Mouse (Mus musculus) ovary, adult 18-20 months (tissue): ENCODE results near the gene Rabggta.

Experiments
- DNase-seq: peaks from one replicate; pipeline ENCODE4 v3.0.0; 2022; ENCODE audit warnings: low spot score, mixed read lengths

The Rabggta gene

DNA sequence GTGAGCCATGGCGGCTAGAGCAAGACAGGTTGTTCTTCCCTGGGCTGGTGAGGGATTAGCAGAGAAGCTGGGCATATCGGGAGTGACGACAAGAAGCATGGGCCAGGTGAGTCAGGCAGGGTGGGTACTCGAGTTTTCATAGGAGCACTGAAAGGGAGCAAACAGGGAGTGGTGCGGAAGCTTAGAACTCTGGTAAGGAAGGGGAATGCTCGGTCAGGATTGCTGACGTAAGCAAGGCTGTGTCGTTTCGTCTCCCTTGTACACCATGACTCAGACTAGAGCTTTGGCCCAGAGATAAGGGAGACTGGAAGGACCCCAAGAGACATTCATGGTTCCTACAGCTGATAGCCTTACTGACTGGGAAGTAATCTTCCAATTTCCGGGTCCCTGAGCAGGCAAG lies 11.8 kb upstream of the Rabggta start:
- DNase-seq: no peak

DNA sequence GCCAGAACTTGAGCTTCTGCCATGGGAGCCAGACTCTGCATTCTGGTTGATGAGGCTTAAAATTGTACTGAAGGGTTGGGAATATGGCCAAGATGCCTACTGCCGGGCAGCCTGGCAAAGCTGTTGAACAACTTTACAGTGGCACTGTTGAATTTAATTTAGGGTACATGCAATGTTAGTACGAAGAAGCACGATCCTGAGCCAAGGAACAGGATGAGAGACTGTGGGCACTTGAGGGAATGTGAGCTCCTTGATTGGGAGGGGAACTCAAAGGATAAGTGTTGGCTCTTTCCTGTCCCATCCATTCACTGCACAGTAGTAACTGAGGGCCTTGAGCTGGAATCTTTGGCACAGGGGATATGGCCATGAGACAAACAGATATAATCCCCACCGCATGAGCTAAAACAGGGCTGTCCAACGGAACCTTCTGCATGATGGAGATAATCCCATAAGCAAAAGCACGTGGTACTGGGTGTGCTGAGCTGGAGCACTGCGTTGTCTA lies 8.5 kb upstream of the Rabggta start:
- DNase-seq: no peak

DNA sequence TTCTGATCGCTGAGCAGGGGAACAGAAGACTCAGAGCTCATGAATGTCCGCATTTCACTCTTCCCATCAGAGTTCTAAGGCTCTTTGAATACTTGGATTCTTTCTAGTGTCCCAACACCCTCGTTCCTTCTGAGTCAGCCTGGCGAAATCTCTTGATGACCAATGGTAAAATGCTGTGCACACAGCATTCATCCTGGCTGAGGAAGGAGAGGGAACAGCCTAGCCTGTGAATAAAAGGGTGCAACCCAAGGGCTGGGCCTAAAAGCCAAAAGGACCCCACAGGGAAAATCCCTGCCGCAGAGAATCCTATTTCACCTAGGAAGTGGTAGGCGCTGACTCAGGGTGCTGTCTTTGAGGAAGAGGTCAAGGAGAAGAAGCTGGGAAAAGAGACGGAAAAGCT lies 8.1 kb upstream of the Rabggta start:
- DNase-seq: no peak

DNA sequence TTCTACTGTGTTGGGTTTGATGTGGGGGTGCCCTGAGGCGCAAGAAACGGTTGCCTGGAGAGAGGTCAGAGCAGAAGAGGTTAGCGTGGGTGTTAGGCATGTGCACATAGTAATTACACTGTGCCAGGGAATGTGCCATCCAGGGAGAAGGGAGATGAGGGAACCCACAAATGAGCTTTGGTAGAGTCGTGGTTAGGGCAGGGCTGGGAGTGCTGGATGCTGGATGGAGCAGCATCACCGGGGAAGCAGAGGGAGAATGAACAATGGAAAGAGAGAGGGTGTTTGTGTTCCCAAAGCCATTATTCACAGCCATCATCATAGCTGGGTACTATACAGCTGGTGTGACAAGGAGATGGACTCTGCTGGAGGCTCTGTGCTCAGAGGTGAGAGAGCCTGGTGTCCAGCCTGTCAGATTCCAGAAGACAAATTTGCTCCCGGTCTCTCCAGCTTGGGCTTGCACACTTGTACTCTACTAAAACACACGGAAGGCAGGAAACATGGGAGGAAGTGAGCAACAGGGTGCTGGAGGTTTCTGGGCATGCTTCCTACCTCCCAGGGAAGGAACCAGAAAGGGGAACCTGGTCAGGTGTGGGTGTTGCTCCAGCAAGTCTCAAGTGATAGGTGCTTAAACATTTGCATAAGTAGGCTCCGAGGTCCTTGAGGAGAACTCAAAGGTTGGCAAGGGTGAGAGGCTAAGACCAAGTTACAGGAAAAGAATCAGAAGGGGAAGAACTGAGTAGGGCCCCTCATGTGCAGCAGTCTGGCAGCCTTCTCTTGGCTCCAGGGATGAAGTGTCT lies 6.0 kb upstream of the Rabggta start:
- no peak for DNase-seq

DNA sequence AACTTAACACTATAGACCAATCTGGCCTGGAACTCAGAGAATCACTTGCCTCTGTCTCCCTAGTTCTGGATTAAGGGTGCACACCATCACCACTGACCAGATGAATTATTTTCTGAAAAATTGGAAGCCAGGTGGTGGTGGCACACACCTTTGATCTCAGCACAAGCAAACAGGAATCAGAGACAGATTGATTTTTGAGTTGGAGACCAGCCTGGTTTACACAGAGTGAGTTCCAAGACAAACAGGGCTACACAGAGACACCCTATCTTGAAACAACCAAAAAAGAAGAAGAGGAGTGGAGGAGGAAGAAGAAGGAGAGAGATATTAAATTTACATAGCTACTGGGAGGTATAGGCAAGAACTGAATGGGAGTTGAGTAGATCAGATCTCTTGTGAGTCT lies 4.2 kb upstream of the Rabggta start:
- DNase-seq: no peak

DNA sequence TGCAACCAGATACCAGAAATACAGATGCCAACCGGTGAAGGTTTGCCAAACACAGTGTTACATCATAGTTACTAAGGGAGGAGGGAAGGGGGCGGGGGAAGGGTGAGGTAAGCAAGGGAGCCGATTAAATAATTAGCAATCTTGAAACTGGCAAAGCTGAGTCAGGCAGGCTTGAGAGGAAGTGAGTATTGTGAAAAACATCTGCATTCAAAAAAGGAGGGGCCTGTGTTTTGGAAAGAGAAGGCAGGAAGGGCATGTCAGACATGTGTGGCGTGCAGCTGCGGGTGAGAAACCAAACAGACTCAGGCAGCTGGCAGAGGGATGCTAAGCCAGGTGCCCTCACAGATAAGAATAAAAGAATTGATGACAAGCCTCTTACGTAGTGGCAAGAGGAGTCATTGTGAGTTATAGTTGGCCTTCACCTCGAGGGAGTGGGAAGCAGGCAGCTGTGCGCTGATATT lies 2.4 kb upstream of the Rabggta start:
- no peak for DNase-seq

DNA sequence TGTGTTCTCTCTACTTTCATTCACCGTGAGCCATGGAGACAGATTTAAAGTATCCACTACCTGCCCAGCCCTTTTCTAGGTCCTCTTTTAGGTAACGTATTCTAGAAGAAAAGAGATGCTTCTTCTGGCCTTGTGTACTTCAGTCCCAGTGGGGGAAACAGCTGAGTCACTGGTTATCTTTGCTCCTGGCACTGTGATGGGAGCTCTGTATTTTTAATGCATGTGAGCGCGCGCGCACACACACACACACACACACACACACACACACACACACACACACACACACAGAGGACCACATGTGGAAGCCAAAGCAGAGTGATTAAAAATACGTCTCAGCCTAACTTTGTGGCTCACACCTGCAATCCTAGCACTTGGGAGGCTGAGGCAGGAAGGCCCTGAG lies 1.4 kb upstream of the Rabggta start:
- no peak for DNase-seq

DNA sequence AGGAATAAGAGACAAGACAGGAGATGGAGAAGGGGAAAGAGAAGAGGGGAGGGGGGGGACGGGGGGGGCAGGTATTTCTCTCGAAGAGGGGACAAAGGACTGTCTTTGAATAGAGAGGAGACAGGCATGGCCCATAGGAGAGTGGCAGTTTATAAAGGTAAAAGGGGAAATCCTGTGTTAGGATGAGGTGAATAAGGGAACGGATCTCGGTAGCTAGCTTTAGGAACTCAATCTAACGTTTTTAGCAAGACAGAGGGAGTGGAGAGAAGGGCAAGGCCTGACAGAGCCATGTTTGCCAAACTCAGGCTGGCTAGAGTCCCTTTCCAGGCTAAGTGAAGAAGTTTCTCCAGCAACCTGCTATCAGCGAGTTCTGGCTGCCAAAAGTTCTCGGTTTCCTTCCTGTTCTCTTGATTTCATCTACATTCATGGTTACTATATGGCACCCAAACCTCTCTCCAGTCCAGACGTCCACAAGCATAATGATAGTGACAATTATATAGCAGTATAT lies 429 bp upstream of the Rabggta start:
- DNase-seq: no peak

DNA sequence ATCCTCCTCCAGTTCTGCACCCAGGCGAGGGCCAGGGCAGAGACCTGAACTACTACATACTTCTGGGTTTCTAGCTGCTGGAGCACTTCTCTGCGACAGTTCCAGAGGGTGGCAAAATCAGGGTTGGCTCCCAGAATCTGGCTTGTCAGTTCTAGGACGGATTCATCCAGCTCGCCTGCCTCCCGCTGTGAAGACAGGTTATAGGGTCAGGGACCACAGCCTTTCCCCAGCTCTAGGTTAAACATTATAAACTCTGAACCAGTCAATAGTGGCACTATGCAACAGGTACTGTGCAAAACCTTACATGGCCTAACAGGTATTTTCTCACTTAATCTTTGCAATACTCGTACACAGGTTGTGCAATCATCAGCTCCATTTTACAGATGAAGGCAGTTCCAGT lies 987 bp downstream of the Rabggta start:
- no peak for DNase-seq

DNA sequence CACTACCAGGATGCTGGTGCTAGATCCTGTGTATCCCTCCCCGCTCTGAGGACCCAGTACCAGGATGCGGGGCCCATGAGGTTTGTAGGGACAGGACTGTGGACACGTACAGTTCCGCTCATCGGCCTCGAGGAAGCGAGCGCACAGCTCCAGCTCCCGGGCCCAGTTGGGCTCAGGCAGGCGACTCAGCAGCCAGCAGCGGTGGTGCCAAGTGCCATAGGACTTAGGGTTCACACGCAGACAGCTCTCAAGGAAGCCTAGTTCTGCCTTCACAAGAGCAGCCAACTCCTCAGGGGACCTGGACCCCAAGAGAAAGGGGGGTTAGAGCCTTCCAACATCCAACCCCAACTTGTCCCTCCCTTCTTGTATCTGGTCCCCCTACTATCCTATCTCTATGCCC lies 1.4 kb downstream of the Rabggta start:
- no peak for DNase-seq

DNA sequence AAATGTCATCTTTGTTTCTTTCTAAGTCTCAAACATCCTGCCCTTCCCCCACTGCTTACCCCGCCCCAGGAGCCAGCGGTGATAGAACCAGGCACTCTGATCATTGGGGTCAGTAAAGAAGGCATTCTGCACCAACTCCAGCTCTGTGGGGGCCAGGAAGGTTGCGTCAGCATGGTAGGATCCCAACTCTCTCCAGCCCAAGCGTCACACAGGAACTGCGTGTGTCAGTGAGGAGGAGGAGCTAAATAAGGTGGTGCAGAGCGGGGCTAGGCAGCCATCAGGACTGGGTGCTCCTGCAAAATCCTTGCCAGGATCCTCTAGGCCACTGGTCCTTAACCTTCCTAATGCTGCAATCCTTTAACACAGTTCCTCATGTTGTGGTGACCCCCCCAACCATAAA lies 2.3 kb downstream of the Rabggta start:
- DNase-seq: no peak

DNA sequence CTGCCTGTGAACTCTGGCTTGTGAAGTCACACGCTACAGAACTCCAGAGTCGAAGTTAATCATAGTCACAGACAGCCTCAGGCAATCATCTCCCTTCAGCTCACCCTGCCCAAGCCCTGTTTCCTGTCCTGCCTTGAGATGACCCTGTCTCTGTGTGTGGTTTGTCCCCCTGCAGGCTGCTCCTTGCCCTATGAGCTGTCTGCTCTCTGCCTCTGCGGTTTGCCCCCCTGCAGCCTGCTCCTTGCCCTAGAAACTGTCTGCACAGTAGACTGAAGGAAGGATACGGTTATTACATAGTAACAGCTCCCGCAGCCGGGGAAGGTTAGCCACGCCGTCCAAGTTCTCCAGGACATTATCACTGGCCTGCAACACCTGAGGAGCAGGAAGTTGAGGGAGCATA lies 5.2 kb downstream of the Rabggta start:
- DNase-seq: no peak

DNA sequence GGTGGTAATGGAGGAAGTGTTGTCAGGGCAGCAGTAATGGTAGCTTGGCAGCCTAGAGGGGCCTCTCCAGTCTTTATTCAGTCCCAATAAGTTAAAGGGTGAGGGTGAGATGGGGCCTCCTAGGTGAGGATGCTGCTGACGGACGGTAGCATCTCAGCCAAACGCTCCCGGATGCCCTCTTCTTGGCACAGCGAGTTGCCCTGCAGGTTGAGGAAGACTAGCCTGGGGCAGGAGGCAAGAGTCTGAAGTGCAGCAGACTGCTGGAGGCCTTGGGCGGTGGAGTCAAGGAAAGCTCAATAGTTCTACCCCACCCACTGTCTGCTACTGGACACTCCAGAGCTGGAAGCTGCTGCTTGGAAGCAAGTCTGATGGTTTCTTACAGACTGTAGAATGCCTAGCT lies 5.8 kb downstream of the Rabggta start:
- DNase-seq: no peak

DNA sequence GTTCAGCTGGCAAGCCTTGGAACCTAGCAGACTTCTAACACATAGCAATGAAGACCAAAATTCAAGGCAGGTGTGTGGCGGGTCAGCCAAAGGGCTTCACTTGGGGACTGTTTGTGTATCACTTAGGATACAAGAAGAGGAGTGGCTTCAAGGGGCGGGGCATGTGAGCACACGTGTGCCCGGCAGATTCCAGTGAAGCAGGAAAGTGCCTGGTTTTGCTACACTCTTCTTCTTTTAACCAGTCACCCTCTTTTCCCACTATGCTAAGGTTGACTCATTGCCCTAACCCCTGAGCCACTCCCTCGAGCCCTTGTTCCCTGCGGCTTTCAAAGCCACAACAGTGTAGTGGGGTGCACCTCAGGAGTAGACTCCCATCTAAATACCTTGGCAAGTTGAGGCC lies 7.2 kb downstream of the Rabggta start:
- no peak for DNase-seq

DNA sequence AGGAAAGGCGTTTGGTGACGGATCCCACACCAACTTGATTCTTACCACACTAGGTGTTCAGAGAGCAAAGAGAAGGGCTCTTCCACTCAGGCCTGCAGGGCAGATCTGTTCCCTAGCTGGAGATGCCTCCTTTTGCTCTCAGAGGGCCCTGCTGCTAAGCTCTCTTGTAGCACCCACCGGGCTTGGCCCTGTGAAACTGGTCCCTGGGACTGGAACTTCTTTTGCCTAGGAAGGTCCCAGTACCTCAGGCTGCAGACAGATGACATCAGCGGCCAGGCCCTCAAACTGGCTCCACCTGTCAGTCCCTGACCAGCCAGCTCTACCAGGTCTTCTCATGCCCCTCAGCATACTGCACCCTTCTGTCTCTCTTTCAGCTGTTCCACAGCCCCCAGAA lies 8.3 kb downstream of the Rabggta start, which contains the start of gene Tgm1:
Tgm1 (minus strand) TSS at position 198 of the 394 bp plus-strand sequence.
- no peak for DNase-seq

DNA sequence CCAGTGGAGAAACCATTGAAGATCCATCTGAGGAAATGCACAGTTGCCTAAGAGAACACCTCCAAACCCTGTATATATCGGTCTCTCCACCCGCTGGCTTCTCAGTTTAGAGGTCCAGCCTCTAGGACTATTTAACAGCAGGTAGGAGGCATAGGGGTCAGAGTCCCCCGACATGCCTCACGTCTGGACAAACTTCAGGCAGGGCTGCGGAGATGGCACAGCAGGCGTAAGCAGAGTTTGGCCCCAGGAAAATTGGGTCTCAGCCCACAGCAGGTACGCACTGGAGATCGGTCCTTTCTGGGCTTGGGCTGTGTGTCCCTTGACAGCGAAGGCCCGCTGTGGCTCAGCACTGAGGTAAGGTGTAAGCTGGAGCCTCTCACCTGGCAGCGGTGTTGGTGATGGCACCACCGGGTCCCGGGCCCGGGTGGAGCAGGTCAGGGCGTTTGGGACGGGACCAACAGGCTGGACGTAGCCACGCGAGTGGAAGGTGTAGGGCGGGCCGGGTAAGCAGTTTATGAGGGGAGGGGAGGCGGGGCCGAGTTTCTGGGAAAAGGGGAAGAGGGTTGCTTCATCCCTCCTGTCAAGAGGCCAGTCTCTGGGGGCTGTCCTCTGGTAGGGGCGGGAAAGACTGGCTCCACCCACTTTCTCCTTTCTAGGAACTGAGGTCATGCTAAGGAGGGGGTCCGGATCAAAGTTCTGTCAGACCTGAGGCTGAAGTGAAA lies 8.9 kb downstream of the Rabggta start:
- no peak for DNase-seq

DNA sequence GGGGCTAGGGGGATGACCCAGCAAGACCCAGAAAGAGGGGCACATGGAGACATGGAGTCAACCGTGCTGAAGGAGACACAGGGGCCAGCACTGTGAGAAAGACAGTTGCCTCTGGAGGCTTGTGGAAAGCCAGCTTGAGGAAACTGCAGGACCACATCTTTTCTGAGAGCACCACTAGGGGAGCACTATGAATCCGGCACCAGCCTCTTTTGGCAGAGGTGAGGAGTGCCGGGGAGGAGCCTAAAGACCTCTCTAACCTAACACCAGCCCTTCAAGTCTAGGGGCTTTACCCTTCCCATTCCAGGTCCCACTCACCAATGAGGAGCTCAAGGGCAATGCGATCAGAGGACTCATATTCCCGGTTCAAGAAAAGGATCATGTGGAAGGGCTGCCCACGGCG lies 10.3 kb downstream of the Rabggta start:
- no peak for DNase-seq

DNA sequence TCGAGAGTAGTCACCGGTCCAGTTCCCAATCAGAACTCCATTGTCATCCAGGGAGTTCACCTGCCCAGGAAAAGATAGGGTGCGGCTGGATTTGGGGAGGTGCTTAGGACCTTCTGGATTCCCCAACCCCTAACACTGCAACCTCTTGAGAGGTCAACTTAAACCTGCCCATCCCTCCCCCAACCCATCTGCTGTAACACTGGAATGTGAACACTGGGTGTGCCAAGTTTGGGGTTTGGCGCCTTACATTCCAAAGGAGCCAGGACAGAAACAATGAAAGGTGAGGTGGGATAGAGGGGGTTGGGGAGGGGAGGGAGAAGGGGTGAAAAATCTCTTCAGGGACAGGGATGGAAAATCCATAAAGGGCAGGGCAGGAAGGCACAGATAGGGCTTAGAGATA lies 12.6 kb downstream of the Rabggta start:
- DNase-seq: no peak

DNA sequence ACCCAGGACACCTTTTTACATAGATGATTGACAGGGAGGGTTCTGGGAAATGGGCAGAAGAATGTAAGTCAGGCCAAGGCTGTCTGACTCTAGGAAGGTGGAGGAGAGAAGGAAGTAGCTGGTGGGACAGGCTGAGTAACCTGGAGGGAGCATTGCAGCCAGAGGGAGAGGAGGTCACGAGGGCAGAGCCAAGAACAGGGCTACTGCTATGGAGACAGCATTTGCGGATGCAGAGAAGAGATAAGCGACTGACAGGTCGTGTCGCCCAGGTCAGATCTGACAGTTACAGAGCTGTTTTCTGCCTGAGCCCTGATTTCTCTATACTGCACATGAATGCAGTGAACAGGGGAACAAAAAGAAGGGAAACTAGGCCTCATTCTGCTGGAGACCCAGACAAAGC lies 14.7 kb downstream of the Rabggta start:
- DNase-seq: no peak

DNA sequence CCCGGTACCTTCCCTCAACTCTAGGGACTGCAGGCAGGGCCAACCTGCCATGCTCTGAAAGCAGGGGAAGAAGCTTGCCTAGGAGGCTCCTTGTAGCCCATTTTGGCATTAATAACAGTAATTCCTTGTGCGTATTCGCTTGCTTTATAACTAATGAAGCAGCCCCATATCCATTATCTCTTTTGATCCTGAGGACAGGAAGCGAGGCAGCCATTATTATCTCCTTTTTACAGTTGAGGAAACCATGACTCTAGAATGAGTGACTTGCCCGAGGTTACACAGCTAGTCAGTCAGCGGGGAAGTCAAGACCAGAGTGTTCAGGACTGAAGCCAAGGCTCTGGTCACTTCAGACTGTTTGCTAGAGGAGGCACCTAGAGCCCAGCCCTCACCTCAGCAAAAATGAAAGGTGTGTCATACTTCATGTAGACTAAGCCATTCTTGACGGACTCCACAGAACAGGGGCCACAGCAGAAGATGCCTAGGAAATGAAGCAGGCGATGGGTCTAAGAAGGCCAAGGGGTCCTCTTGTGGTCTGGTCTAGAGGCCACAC lies 15.9 kb downstream of the Rabggta start:
- DNase-seq: no peak

DNA sequence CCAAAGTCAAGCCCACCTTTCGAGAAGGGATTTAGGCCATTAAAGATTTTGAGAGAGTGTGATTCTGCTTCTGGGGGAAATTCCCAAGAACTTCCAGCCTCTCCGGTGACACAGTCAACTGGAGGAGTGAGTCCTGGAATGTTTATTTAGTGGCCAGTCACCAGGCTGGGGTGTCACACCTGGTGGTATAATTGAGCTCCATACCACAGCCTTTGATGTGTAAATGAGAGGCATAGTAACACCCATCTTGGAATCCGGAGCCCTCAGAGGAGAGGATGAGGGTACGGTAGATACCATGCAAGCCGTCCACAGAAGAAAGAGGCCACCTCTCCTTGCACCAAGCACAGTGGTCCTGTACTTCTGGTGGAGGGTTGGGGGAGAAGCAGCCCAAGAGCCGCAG lies 19.3 kb downstream of the Rabggta start:
- DNase-seq: no peak

DNA sequence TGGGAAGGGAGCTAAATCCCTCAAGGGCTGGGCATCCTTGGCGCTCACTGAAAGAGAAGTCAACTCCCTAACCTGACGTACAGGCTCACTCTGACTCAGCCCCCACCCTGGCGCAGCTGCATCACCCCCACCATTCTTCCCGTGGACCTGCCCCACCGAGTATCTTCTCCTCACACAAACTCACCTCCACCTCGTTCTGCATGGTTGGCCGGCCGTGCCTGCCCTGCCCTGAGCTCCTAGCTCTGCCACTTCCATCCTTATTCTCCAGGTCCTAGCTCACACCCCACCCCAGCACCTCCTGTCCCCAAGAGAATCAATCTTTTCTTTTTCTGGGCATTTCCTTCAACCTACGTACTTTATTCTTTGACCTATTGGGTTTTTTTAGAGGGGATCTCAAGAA lies 20.9 kb downstream of the Rabggta start:
- no peak for DNase-seq

DNA sequence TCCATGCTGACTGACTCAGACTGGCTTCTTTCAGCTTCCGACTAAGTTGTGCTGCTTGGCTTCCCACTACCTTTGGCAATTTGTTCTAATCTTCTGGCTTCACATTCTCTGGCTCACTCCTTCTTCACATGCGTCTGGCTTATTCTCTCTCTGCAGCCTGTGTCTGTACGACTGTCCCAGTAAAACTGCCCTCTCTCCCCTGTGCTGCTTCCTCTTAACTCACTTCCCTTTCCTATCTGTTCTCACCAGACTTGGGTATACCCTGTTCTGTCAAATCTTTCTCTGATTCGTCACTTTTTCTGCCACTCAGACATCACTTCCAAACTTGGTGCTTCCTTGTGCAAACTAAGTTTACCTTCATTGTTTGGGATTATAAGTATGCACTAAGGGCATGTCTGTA lies 24.8 kb downstream of the Rabggta start:
- DNase-seq: no peak
